Mouse (Mus musculus) midbrain, embryonic 13.5 days (tissue): Measurements from ENCODE around the gene Tm4sf5. TPM values are rescaled to one million over a fixed set of nuclear protein-coding genes. Genes with fewer than 3 reads are reported as not detected.
"Not testable (repeated sequence)": the region's sequence is repeated elsewhere in the genome, so short reads cannot be mapped to it uniquely, and the experiment has no call there.

Experiments
- ATAC-seq: fragments of 200-750 bp; cut with Nextera tagmentation; 2 replicates; pipeline ENCODE4 v1.8.0; 2017; ENCODE audit warnings: mild to moderate bottlenecking, moderate TSS enrichment, moderate library complexity
- H3K27ac ChIP-seq: fragments of 300-500 bp; sonication (generic); 2 replicates; pipeline ENCODE4 v1.5.1; 2015; ENCODE audit warnings: inconsistent platforms, mild to moderate bottlenecking, moderate library complexity
- H3K27me3 ChIP-seq: fragments of 300-500 bp; sonication (generic); 2 replicates; pipeline ENCODE4 v1.6.1; 2015; ENCODE audit warnings: mild to moderate bottlenecking, inconsistent platforms
- H3K36me3 ChIP-seq: fragments of 300-500 bp; sonication (generic); 2 replicates; pipeline ENCODE4 v1.6.1; 2015; ENCODE audit warnings: mild to moderate bottlenecking, inconsistent platforms
- H3K4me1 ChIP-seq: fragments of 300-500 bp; sonication (generic); replicated peaks from 2 replicates; pipeline ENCODE4 v1.6.1; 2015; ENCODE audit warnings: inconsistent platforms
- H3K4me2 ChIP-seq: fragments of 300-500 bp; sonication (generic); replicated peaks from 2 replicates; pipeline ENCODE4 v1.6.1; 2015; ENCODE audit warnings: moderate library complexity, mild to moderate bottlenecking, inconsistent platforms
- H3K4me3 ChIP-seq: fragments of 300-500 bp; sonication (generic); replicated peaks from 2 replicates; pipeline ENCODE4 v1.5.1; 2015; ENCODE audit warnings: mild to moderate bottlenecking, inconsistent platforms
- H3K9ac ChIP-seq: fragments of 300-500 bp; sonication (generic); replicated peaks from 2 replicates; pipeline ENCODE4 v1.6.1; 2015; ENCODE audit warnings: mild to moderate bottlenecking, inconsistent platforms
- H3K9me3 ChIP-seq: fragments of 300-500 bp; sonication (generic); 2 replicates; pipeline ENCODE4 v1.6.1; 2016; ENCODE audit warnings: mild to moderate bottlenecking, inconsistent platforms
- WGBS: fragments of 180-500 bp; shearing (Covaris S2); methylation state at CpG from one replicate; pipeline ENCODE4 v1.1.7; 2015; 5-methylcytosine and 5-hydroxymethylcytosine counted together
- polyA plus RNA-seq: library from polyadenylated mRNA; unstranded; fragments of >200 nt; fragmentation: Nextera tagmentation; extraction: Ambion mirVana; gene quantifications from 2 replicates; pipeline ENCODE4 v1.2.1, GENCODE M21; 2015

The Tm4sf5 gene
- polyA plus RNA-seq, 1 experiment from 2014 or later: 0.54 TPM

DNA sequence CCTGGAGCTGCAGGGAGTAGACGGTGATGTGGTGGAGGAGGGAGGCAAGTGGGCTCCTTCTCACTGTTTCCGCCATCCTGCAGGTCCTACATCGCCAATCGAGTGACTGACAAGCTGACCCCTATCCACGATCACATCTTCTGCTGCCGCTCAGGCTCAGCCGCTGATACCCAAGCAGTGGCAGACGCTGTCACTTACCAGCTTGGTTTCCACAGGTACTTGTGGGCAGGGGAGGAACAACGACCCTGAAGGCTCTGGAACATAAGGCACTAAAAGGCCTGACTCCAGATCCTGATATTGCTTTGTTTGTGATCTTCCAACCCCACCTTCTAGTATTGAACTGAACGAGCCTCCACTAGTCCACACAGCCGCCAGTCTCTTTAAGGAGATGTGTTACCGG is 21.2 kb downstream of the Tm4sf5 start:
- no peak for ATAC-seq
- peaks cover 31% of the 10 kb centered on the region for H3K36me3 ChIP-seq
- no peaks in the 10 kb centered on the region for H3K27me3 ChIP-seq
- H3K4me1 ChIP-seq: peaks cover 20% of the 10 kb centered on the region
- H3K27ac ChIP-seq: no peak overlapping the region
- peak overlapping the region; percentile 72 for H3K4me3 ChIP-seq
- H3K9me3 ChIP-seq: no peaks in the 10 kb centered on the region
- peak overlapping the region; percentile 87 for H3K4me2 ChIP-seq
- peak overlapping the region; percentile 81 for H3K9ac ChIP-seq
- 90% methylated on average over 12 of the region's 12 CpGs for WGBS

DNA sequence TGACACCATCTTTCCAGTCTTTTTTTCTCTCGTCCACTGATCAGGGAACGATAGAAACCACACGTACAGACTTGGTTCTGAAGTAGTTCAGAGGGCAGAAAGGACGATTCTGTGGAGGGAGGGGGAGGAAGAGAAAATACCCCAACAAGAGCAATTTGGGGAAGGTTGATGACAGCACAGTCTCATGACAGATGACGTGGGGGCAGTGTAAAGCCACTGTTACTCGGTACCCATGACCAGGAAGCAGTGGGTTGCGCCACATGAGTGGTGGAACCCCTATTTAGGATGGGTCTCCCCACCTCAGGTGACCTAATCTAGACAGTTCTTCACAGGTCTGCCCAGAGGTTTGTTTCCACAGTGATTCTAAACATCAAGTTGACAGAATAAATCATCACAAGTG is 23.6 kb downstream of the Tm4sf5 start:
- ATAC-seq: no peak
- Histone ChIP-seq H3K4me2 (no peak overlapping the region), H3K27ac (no peak overlapping the region), H3K9ac (no peak overlapping the region), H3K4me3 (no peak overlapping the region), H3K4me1 (peaks cover 20% of the 10 kb centered on the region), H3K36me3 (peaks cover 31% of the 10 kb centered on the region), H3K9me3 (no peaks in the 10 kb centered on the region), H3K27me3 (no peaks in the 10 kb centered on the region)
- WGBS: 87% methylated on average over 7 of the region's 7 CpGs

DNA sequence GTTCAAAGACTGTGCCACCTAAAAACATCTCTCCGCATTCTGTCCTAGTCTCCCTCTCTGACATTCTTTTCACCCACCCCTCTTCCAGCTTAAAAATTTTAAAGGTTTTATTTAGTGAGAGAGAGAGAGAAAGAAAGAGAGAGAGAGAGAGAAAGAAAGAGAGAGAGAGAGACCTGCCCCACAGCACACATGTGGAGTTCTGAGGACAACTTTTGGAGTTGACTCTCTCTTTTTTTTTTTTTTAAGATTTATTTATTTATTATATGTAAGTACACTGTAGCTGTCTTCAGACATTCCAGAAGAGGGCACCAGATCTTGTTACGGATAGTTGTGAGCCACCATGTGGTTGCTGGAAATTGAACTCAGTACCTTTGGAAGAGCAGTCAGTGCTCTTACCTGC is 26.0 kb downstream of the Tm4sf5 start:
- H3K27me3 ChIP-seq, H3K4me3 ChIP-seq, H3K9me3 ChIP-seq, H3K9ac ChIP-seq, ATAC-seq, H3K4me2 ChIP-seq, H3K27ac ChIP-seq: not testable (repeated sequence)
- H3K36me3 ChIP-seq: peaks cover 31% of the 10 kb centered on the region
- H3K4me1 ChIP-seq: peaks cover 13% of the 10 kb centered on the region
- 82% methylated on average over 2 of the region's 2 CpGs for WGBS

DNA sequence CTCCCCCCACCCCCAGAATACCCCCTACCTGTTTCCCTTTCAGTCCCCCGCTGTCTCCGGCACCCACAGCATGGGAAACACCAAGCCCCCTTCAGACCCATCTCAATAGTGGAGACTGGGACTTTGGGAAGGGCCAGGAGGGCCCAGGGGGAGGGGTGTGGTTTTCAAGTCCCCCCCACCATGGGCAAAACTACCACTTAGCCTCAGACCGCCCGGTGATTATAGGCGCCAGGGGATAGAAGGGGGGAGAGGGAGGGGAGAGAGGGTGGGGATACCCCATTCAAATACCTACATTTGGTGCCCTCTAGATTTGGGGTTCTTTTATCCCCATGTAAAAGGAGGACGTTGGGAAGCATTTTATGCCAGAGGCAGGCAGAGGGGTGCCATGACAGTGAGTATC is 27.8 kb downstream of the Tm4sf5 start, which contains the start of gene Gm40193:
Gene Gm40193 (minus strand): TSS at position 101 of the 400 bp plus-strand sequence.
- Histone ChIP-seq H3K4me1 (no peaks in the 10 kb centered on the region), H3K9me3 (no peaks in the 10 kb centered on the region), H3K27ac (no peak within 1 kb of the TSS), H3K36me3 (peaks cover 15% of the 10 kb centered on the region), H3K4me2 (no peak within 1 kb of the TSS), H3K27me3 (peaks cover 5% of the 10 kb centered on the region; the same call in 1 of the 2 replicates), H3K4me3 (no peak within 1 kb of the TSS), H3K9ac (no peak within 1 kb of the TSS)
- no peak for ATAC-seq
- 77% methylated on average over 6 of the region's 6 CpGs for WGBS

DNA sequence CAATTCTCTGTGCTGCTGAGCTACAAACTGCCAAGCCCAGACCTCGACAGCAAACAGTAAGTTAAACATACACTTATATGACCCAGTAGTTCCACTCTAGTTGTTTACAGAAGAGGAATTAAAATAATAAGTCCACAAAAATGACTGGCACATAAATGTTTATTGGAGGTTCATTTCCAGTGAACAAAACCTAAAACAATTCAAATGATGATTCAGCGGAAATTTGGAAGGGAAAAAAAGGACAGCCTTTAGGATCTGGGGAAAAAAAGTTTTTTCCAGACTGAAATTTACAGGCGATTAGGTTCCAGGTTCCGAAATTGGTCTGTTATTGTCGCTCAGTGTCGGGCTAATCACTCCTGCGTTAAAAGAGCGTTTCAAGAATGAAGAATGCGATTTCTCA is 34.4 kb downstream of the Tm4sf5 start:
- H3K27ac ChIP-seq: no peak overlapping the region
- WGBS: 17% methylated on average over 9 of the region's 9 CpGs

GRCm38 (mm10) chr11:70539877-70540587 is 35.0 kb downstream of the Tm4sf5 start, which contains the start of gene Pld2:
Gene Pld2 (plus strand): TSS chr11:70540064.
- peak; percentile 91 for ATAC-seq
- Histone ChIP-seq H3K4me1 (peaks cover 10% of the 10 kb centered on the region), H3K4me2 (peak within 1 kb of the TSS; percentile 77), H3K36me3 (no peaks in the 10 kb centered on the region), H3K27ac (no peak within 1 kb of the TSS), H3K27me3 (peaks cover 37% of the 10 kb centered on the region), H3K9me3 (no peaks in the 10 kb centered on the region), H3K4me3 (peak within 1 kb of the TSS; percentile 54), H3K9ac (peak within 1 kb of the TSS; percentile 66)
- under 1% methylated on average over 64 of the region's 65 CpGs for WGBS

More for the DNA sequence above, 34.4 kb downstream of the Tm4sf5 start:
- Histone ChIP-seq H3K9ac (peak overlapping the region; percentile 66; the same call in 1 of the 2 replicates), H3K4me3 (peak overlapping the region; percentile 54), H3K36me3 (no peaks in the 10 kb centered on the region), H3K27me3 (peaks cover 37% of the 10 kb centered on the region), H3K9me3 (no peaks in the 10 kb centered on the region), H3K4me2 (peak overlapping the region; percentile 77), H3K4me1 (peaks cover 10% of the 10 kb centered on the region)
- ATAC-seq: no peak

- WGBS: 90% methylated on average over 7 of the region's 7 CpGs
- Histone ChIP-seq H3K9me3 (no peaks in the 10 kb centered on the region), H3K4me2 (peak overlapping the region; percentile 77), H3K36me3 (no peaks in the 10 kb centered on the region), H3K27me3 (peaks cover 37% of the 10 kb centered on the region), H3K4me1 (peaks cover 10% of the 10 kb centered on the region), H3K27ac (no peak overlapping the region), H3K4me3 (peak overlapping the region; percentile 54; the same call in 1 of the 2 replicates), H3K9ac (no peak overlapping the region; the same call in 1 of the 2 replicates)
- no peak for ATAC-seq
Measured at GRCm38 (mm10) chr11:70540928-70541327, 35.9 kb downstream of the Tm4sf5 start.

GRCm38 (mm10) chr11:70541415-70541814 is 36.4 kb downstream of the Tm4sf5 start:
- H3K4me3 ChIP-seq: no peak overlapping the region
- H3K4me1 ChIP-seq: peaks cover 10% of the 10 kb centered on the region
- H3K9me3 ChIP-seq: no peaks in the 10 kb centered on the region
- WGBS: 77% methylated on average over 5 of the region's 5 CpGs
- H3K36me3 ChIP-seq: no peaks in the 10 kb centered on the region
- H3K27ac ChIP-seq: no peak overlapping the region
- H3K9ac ChIP-seq: no peak overlapping the region
- no peak overlapping the region for H3K4me2 ChIP-seq
- no peak for ATAC-seq
- peaks cover 37% of the 10 kb centered on the region for H3K27me3 ChIP-seq

GRCm38 (mm10) chr11:70544496-70544895 is 39.5 kb downstream of the Tm4sf5 start:
- H3K27me3 ChIP-seq: peaks cover 22% of the 10 kb centered on the region
- ATAC-seq: no peak
- H3K27ac ChIP-seq: no peak overlapping the region
- H3K4me3 ChIP-seq: no peak overlapping the region
- H3K36me3 ChIP-seq: no peaks in the 10 kb centered on the region
- WGBS: 71% methylated on average over 7 of the region's 7 CpGs
- peaks cover 10% of the 10 kb centered on the region for H3K4me1 ChIP-seq
- no peak overlapping the region for H3K4me2 ChIP-seq
- no peak overlapping the region for H3K9ac ChIP-seq
- no peaks in the 10 kb centered on the region for H3K9me3 ChIP-seq

DNA sequence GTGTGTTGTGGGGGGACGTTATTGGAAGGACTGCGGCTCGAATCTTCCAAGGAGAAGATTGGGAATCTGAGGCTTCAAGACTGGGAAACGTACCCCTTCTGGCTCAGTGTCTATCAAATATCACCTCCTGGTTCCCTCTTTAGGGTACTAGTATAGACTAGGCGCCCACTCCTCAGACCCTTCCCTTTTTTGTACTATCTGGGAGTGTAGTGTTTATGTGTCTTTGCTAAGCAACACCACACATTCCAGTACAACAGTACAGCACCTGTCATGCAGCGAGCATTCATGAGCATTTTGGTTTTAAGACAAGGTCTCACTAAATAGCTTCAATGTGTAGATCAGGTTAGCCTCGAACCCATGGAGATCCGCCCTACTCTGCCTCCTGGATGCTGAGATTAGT is 46.5 kb downstream of the Tm4sf5 start:
- H3K9me3 ChIP-seq: no peaks in the 10 kb centered on the region
- H3K4me1 ChIP-seq: no peaks in the 10 kb centered on the region
- H3K4me2 ChIP-seq: no peak overlapping the region
- WGBS: 93% methylated on average over 8 of the region's 8 CpGs
- H3K27me3 ChIP-seq: no peaks in the 10 kb centered on the region
- no peak overlapping the region for H3K9ac ChIP-seq
- H3K27ac ChIP-seq: no peak overlapping the region
- no peak for ATAC-seq
- H3K36me3 ChIP-seq: no peaks in the 10 kb centered on the region
- H3K4me3 ChIP-seq: no peak overlapping the region

DNA sequence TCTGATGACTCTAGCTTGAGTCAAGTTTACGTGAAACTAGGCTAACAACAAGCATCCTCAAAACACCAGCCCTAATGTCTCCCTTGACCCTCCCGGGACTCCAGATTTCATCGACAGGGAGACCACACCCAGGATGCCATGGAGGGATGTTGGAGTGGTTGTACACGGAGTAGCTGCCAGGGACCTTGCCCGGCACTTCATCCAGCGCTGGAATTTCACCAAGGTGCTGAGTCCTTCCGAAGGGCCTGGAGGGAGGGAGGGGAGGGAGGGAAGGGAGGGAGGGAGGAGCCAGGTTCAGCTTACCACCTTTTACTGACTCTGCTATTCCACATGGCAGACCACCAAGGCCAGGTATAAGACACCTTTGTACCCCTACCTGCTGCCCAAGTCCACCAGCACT is 48.9 kb downstream of the Tm4sf5 start:
- H3K9ac ChIP-seq: no peak overlapping the region
- H3K27me3 ChIP-seq: no peaks in the 10 kb centered on the region
- H3K27ac ChIP-seq: no peak overlapping the region
- H3K9me3 ChIP-seq: no peaks in the 10 kb centered on the region
- H3K4me2 ChIP-seq: no peak overlapping the region
- WGBS: 36% methylated on average over 7 of the region's 7 CpGs
- ATAC-seq: no peak
- H3K36me3 ChIP-seq: no peaks in the 10 kb centered on the region
- no peak overlapping the region for H3K4me3 ChIP-seq
- no peaks in the 10 kb centered on the region for H3K4me1 ChIP-seq

- H3K9me3 ChIP-seq: no peaks in the 10 kb centered on the region
- no peak overlapping the region for H3K9ac ChIP-seq
- WGBS: 89% methylated on average over 9 of the region's 9 CpGs
- H3K27me3 ChIP-seq: no peaks in the 10 kb centered on the region
- ATAC-seq: no peak
- H3K27ac ChIP-seq: no peak overlapping the region
- H3K4me3 ChIP-seq: no peak overlapping the region
- H3K4me2 ChIP-seq: no peak overlapping the region
- H3K4me1 ChIP-seq: peaks cover 8% of the 10 kb centered on the region
- H3K36me3 ChIP-seq: no peaks in the 10 kb centered on the region
Measured at GRCm38 (mm10) chr11:70557545-70557944, 52.5 kb downstream of the Tm4sf5 start.
